28 mouse cellular contexts compared by ENCODE assay signal in genomic region chr17:28850511-28850910, GRCm38 (mm10). TPM values are rescaled to one million over a fixed set of nuclear protein-coding genes. Genes with fewer than 3 reads are reported as not detected.
A peak's percentile ranks its signal among the peaks of the same experiment; 100 is the strongest.
DNase-seq lines count a peak whose midpoint lies in the region; ATAC-seq and TF ChIP-seq lines count a peak whose summit lies in the region.
"Had no signal": no experiment of that assay in that cellular context is flagged by ENCODE, and none has a peak within 500 bp of the region (broad histone marks: within the 10 kb centered on the region; RNA-seq: fewer than 3 reads in every experiment).

No protein-coding gene starts in this region.

- H3K4me1 ChIP-seq in intestine, postnatal 0 days (replicated peaks; ENCODE audit: control insufficient read depth, insufficient read depth, low read length): no peaks in the 10 kb centered on the region; the same call in 1 of the 2 replicates
- no peaks in the 10 kb centered on the region for H3K4me1 ChIP-seq in forebrain, embryonic 15.5 days
- no peaks in the 10 kb centered on the region for H3K4me1 ChIP-seq in midbrain, embryonic 11.5 days (ENCODE audit: control insufficient read depth, insufficient read depth, low read length)
- H3K4me1 ChIP-seq: forebrain, embryonic 10.5 days; forebrain, embryonic 13.5 days; hindbrain, embryonic 12.5 days; hindbrain, embryonic 15.5 days had no signal

- peak overlapping the region; percentile 60; the same call in 1 of the 2 replicates for H3K4me2 ChIP-seq in intestine, postnatal 0 days (replicated peaks; ENCODE audit: low read depth)
- H3K4me2 ChIP-seq in forebrain, embryonic 15.5 days (replicated peaks): no peak overlapping the region
- H3K4me2 ChIP-seq in midbrain, embryonic 11.5 days: no peak overlapping the region
- H3K4me2 ChIP-seq: forebrain, embryonic 13.5 days; heart, embryonic 13.5 days; hindbrain, embryonic 12.5 days; hindbrain, embryonic 15.5 days had no signal

- H3K27me3 ChIP-seq in intestine, postnatal 0 days (replicated peaks; ENCODE audit: control insufficient read depth, insufficient read depth, low read length): no peaks in the 10 kb centered on the region
- no peaks in the 10 kb centered on the region for H3K27me3 ChIP-seq in forebrain, embryonic 15.5 days
- no peaks in the 10 kb centered on the region for H3K27me3 ChIP-seq in midbrain, embryonic 11.5 days (ENCODE audit: control insufficient read depth, insufficient read depth, low read length)
- H3K27me3 ChIP-seq: CH12.LX; forebrain, embryonic 13.5 days; heart, embryonic 13.5 days; hindbrain, embryonic 12.5 days; hindbrain, embryonic 15.5 days; Patski had no signal

- H3K36me3 ChIP-seq in intestine, postnatal 0 days (ENCODE audit: control insufficient read depth, insufficient read depth): no peaks in the 10 kb centered on the region
- no peaks in the 10 kb centered on the region for H3K36me3 ChIP-seq in forebrain, embryonic 15.5 days
- H3K36me3 ChIP-seq in midbrain, embryonic 11.5 days (ENCODE audit: control insufficient read depth, insufficient read depth, low read length): no peaks in the 10 kb centered on the region
- H3K36me3 ChIP-seq: forebrain, embryonic 10.5 days; G1E; heart, embryonic 10.5 days; heart, embryonic 13.5 days; hindbrain, embryonic 12.5 days; hindbrain, embryonic 15.5 days had no signal

- DNase-seq in adrenal gland, adult 2 months: peak; percentile 88
- peak; percentile 70 for DNase-seq in adrenal gland, postnatal 10 days
- peak; percentile 84 to 90 for DNase-seq in adrenal gland, postnatal 36 days
- no peak for DNase-seq in lung, adult 18-20 months
- DNase-seq in T-cell, adult 2 months (ENCODE audit: low spot score): no peak
- DNase-seq in midbrain, embryonic 11.5 days (ENCODE audit: low spot score, missing footprints): no peak
- DNase-seq: B cell, adult 2 months; cerebellum, adult 18-20 months; cerebellum, adult 9-10 months; cerebellum, postnatal 14 days; gastrocnemius, postnatal 10 days; gastrocnemius, postnatal 36 days; heart, adult 2 months; heart, postnatal 14 days; heart, postnatal 4 days; kidney, adult 2 months had no signal

- no peak overlapping the region for H3K27ac ChIP-seq in intestine, postnatal 0 days (ENCODE audit: low read depth, low read length)
- no peak overlapping the region for H3K27ac ChIP-seq in forebrain, embryonic 15.5 days (replicated peaks)
- no peak overlapping the region for H3K27ac ChIP-seq in midbrain, embryonic 11.5 days (ENCODE audit: low read depth, low read length)
- H3K27ac ChIP-seq: forebrain, embryonic 10.5 days; forebrain, embryonic 13.5 days; heart, adult 2 months; heart, embryonic 10.5 days; heart, embryonic 13.5 days; hindbrain, embryonic 12.5 days; hindbrain, embryonic 15.5 days had no signal

- no peaks in the 10 kb centered on the region for H3K9me3 ChIP-seq in intestine, postnatal 0 days (ENCODE audit: control insufficient read depth)
- no peaks in the 10 kb centered on the region for H3K9me3 ChIP-seq in forebrain, embryonic 15.5 days
- no peaks in the 10 kb centered on the region for H3K9me3 ChIP-seq in midbrain, embryonic 11.5 days (ENCODE audit: control insufficient read depth, low read length)
- H3K9me3 ChIP-seq: forebrain, embryonic 10.5 days; forebrain, embryonic 13.5 days; G1E; heart, embryonic 10.5 days; heart, embryonic 13.5 days; hindbrain, embryonic 15.5 days had no signal

- H3K4me3 ChIP-seq in intestine, postnatal 0 days (ENCODE audit: low read depth, low read length): no peak overlapping the region
- no peak overlapping the region for H3K4me3 ChIP-seq in forebrain, embryonic 15.5 days
- H3K4me3 ChIP-seq in midbrain, embryonic 11.5 days (ENCODE audit: low read depth, low read length): no peak overlapping the region
- H3K4me3 ChIP-seq: forebrain, embryonic 10.5 days; forebrain, embryonic 13.5 days; heart, adult 2 months; heart, embryonic 10.5 days; heart, embryonic 13.5 days; hindbrain, embryonic 12.5 days; hindbrain, embryonic 15.5 days had no signal

- no peak for ATAC-seq in intestine, postnatal 0 days
- ATAC-seq in forebrain, embryonic 15.5 days (replicated peaks): no peak
- ATAC-seq in midbrain, embryonic 11.5 days (ENCODE audit: low FRiP score): no peak
- ATAC-seq: forebrain, embryonic 13.5 days; Patski had no signal

- no peak overlapping the region for H3K9ac ChIP-seq in intestine, postnatal 0 days (ENCODE audit: low read depth, low read length)
- H3K9ac ChIP-seq in forebrain, embryonic 15.5 days (replicated peaks): no peak overlapping the region
- H3K9ac ChIP-seq in midbrain, embryonic 11.5 days (ENCODE audit: low read length): no peak overlapping the region
- H3K9ac ChIP-seq: forebrain, embryonic 13.5 days; heart, embryonic 13.5 days; hindbrain, embryonic 12.5 days; hindbrain, embryonic 15.5 days had no signal

- no peak for TF ChIP-seq CTCF in intestine, postnatal 0 days (IDR thresholded peaks at IDR 0.05; ENCODE audit: low read depth)

- 87% methylated on average over 5 of the region's 5 CpGs for WGBS in intestine, postnatal 0 days
- 94% methylated on average over 5 of the region's 5 CpGs for WGBS in forebrain, embryonic 15.5 days
- WGBS in midbrain, embryonic 11.5 days: 91% methylated on average over 5 of the region's 5 CpGs

RNA-seq across cellular contexts. Expression of gene Pnpla1, which starts 7.7 kb away (rescaled TPM):
- under 1 TPM in 1 of 2 experiments, not detected in 1; 0.52 TPM for total RNA-seq in adrenal gland, adult 2 months (2021)
- polyA plus RNA-seq in adrenal gland, adult 2 months (2012; rRNA removed): 0.04 and 0.09 TPM in 2 replicates
- total RNA-seq in adrenal gland, postnatal 10 days (2021): not detected
- under 1 TPM in 1 of 2 experiments, not detected in 1; 0.23 TPM for total RNA-seq in adrenal gland, postnatal 36 days (2021)
- 0.12 and 0.20 TPM in 2 replicates for polyA plus RNA-seq in intestine, postnatal 0 days (2015; fragmentation: Nextera tagmentation; extraction: Ambion mirVana)
- polyA plus RNA-seq in forebrain, embryonic 15.5 days (2015; fragmentation: Nextera tagmentation; extraction: Ambion mirVana): not detected in 2 replicates
- polyA plus RNA-seq in midbrain, embryonic 11.5 days (2014; fragmentation: Nextera tagmentation; extraction: Ambion mirVana): not detected in 2 replicates
- total RNA-seq: CH12.LX; G1E; gastrocnemius, postnatal 10 days; gastrocnemius, postnatal 36 days; heart, adult 2 months; heart, postnatal 14 days had no signal
- polyA plus RNA-seq: embryonic facial prominence, embryonic 11.5 days; forebrain, embryonic 10.5 days; forebrain, embryonic 13.5 days; G1E; heart, embryonic 10.5 days; heart, embryonic 13.5 days; hindbrain, embryonic 12.5 days; kidney, adult 2 months; Patski had no signal

RNA-seq across cellular contexts. Expression of gene Brpf3, which starts 49.6 kb away (rescaled TPM):
- total RNA-seq in adrenal gland, adult 2 months (2021): 100 to 1,000 TPM in 1 of 2 experiments, 10 to 100 TPM in 1; 65.1 to 134 TPM
- 60.3 and 70.1 TPM in 2 replicates for polyA plus RNA-seq in adrenal gland, adult 2 months (2012; rRNA removed)
- total RNA-seq in adrenal gland, postnatal 10 days (2021): 10 to 100 TPM; 56.2 to 62.8 TPM
- total RNA-seq in adrenal gland, postnatal 36 days (2021): 100 to 1,000 TPM in 1 of 2 experiments, 10 to 100 TPM in 1; 64.8 to 101 TPM
- polyA plus RNA-seq in intestine, postnatal 0 days (2015; fragmentation: Nextera tagmentation; extraction: Ambion mirVana): 42.9 and 44.4 TPM in 2 replicates
- 8.0 TPM in 2 replicates for polyA plus RNA-seq in forebrain, embryonic 15.5 days (2015; fragmentation: Nextera tagmentation; extraction: Ambion mirVana)
- 6.5 and 9.7 TPM in 2 replicates for polyA plus RNA-seq in midbrain, embryonic 11.5 days (2014; fragmentation: Nextera tagmentation; extraction: Ambion mirVana)

Comparison
In these comparisons a context has a peak if more than half of its experiments do, and no peak if none do; other contexts are left out.
1. DNase-seq: peak in adrenal gland, adult 2 months (single experiment), adrenal gland, postnatal 10 days (single experiment) and adrenal gland, postnatal 36 days (2 of 2); none in lung, adult 18-20 months (0 of 2), T-cell, adult 2 months (single experiment) and midbrain, embryonic 11.5 days (single experiment).